Mouse (Mus musculus): ENCODE measurements around the gene Tha1.
A peak's percentile ranks its signal among the peaks of the same experiment; 100 is the strongest.
"Not testable (repeated sequence)": the region's sequence is repeated elsewhere in the genome, so short reads cannot be mapped to it uniquely, and the experiment has no call there.

Gene Tha1

GRCm38 (mm10) chr11:117847593-117848215 is 25.6 kb downstream of the Tha1 start:
- no peak for DNase-seq

GRCm38 (mm10) chr11:117846640-117847039 is 26.6 kb downstream of the Tha1 start:
- DNase-seq: no peak

GRCm38 (mm10) chr11:117845651-117846050 is 27.6 kb downstream of the Tha1 start:
- DNase-seq: no peak

- no peak for DNase-seq
Measured at GRCm38 (mm10) chr11:117844997-117845396, 28.3 kb downstream of the Tha1 start.

- no peak for DNase-seq
Measured at GRCm38 (mm10) chr11:117843434-117843833, 29.8 kb downstream of the Tha1 start.

- DNase-seq: no peak
Measured at GRCm38 (mm10) chr11:117840910-117841309, 32.4 kb downstream of the Tha1 start.

GRCm38 (mm10) chr11:117839021-117839420 is 34.3 kb downstream of the Tha1 start:
- DNase-seq: no peak

- no peak for DNase-seq
Measured at GRCm38 (mm10) chr11:117838572-117838971, 34.7 kb downstream of the Tha1 start.

- no peak for DNase-seq
Measured at GRCm38 (mm10) chr11:117836306-117836705, 37.0 kb downstream of the Tha1 start.

- DNase-seq: no peak
Measured at GRCm38 (mm10) chr11:117834086-117834485, 39.2 kb downstream of the Tha1 start.

- DNase-seq: not testable (repeated sequence)
Measured at GRCm38 (mm10) chr11:117833509-117833908, 39.8 kb downstream of the Tha1 start.

GRCm38 (mm10) chr11:117832086-117832969 is 41.0 kb downstream of the Tha1 start:
- peak; percentile 95 for DNase-seq

GRCm38 (mm10) chr11:117830401-117830800 is 42.9 kb downstream of the Tha1 start:
- no peak for DNase-seq

GRCm38 (mm10) chr11:117829671-117830215 is 43.5 kb downstream of the Tha1 start:
- no peak for DNase-seq

GRCm38 (mm10) chr11:117828888-117829604 is 44.2 kb downstream of the Tha1 start:
- no peak for DNase-seq

- DNase-seq: peak; percentile 62
Measured at GRCm38 (mm10) chr11:117828149-117828887, 45.0 kb downstream of the Tha1 start.

- peak; percentile 48 for DNase-seq
Measured at GRCm38 (mm10) chr11:117827386-117827785, 45.9 kb downstream of the Tha1 start.

- peak; percentile 36 for DNase-seq
Measured at GRCm38 (mm10) chr11:117826916-117827315, 46.4 kb downstream of the Tha1 start.

GRCm38 (mm10) chr11:117826164-117826563 is 47.1 kb downstream of the Tha1 start:
- DNase-seq: no peak

- peak; percentile 74 for DNase-seq
Measured at GRCm38 (mm10) chr11:117825333-117826101, 47.8 kb downstream of the Tha1 start, which contains the start of the genes Afmid and Tk1. Gene Afmid, plus strand, starts transcription at chr11:117825924. Gene Tk1, minus strand, starts transcription at chr11:117826092.
